Mouse (Mus musculus) G1E (cell line): ENCODE measurements around the gene Speer4f1.

Experiments
- CTCF ChIP-seq: IDR thresholded peaks from 2 replicates; pipeline ENCODE4 v1.5.1; 2012; ENCODE audit warnings: low read depth, low read length, inconsistent platforms, mixed read lengths
- GATA1 ChIP-seq: IDR thresholded peaks from 2 replicates; pipeline ENCODE4 v1.6.1; 2012; ENCODE audit warnings: borderline replicate concordance, low read length, inconsistent platforms, mixed read lengths
- GATA2 ChIP-seq: IDR thresholded peaks from 2 replicates; pipeline ENCODE4 v1.6.1; 2012; ENCODE audit warnings: low read depth, low read length, inconsistent platforms, borderline replicate concordance

GRCm38 (mm10) chr5:17499873-17500329 lies 24.0 kb downstream of the Speer4f1 start:
- TF ChIP-seq CTCF (no peak), GATA1 (no peak), GATA2 (no peak)
